Mouse (Mus musculus) right cerebral cortex, adult 18-20 months (tissue): ENCODE measurements at regions not wholly inside any gene's neighbourhood (a gene's known extent, or its start where the extent isn't known, plus 50 kb on each side); places are given as distances from the start of the nearest gene placed in this dataset.

ENCODE experiments used
- DNase-seq: peaks from one replicate; pipeline ENCODE4 v3.0.0; 2022; ENCODE audit warnings: mixed read lengths

DNA sequence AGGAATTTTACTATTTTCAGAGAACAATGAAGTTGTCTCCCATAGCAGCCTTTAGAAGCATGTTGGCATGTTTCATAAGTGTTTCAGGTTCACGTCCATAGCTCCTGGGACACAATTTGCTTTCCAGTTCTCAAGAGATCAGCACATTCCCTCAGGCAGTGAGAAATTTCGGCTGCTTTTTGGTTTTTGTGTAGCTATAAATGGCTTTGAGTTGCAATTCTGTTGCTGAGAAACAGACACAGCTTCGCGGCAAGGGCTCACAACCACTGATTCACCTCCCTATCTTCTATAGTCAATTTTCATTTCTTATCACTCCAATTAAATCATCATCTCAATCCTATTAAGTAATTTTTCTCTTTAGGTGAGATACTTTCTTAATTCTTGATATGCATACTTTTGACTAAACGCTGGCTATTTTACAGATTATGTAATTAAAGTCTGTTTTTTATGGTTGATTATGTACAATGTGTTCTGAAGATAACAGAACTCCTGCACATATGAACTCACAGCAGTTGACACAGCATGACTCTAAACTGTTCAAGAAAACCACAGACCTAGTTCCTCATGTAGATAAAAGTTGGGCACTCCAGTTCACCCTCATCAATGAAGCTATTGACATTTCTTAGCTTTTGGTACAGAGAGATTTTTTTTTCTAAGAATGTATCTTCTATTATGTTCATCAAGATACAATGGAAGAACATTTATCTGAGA lies 694.1 kb upstream of the Gm21833 start:
- DNase-seq: peak; percentile 8

DNA sequence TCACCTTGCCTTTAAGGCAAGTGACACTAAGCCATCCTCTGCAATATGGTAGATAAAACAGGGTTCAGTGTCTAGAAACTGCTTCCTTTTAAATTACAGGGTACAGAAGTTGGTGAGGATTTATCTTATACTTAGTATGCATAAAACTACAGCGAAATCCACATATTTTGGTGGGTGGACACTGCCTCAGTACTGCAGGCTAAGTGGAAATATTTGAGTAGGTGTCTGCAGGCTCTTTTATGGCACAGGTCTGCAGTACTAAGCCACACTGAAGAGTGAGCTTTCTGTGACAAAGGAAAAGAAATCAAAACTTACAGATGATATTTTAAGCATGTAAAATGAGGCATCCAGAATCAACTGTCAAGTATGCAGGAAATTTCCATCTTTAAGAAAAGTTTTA lies 692.9 kb upstream of the Gm21833 start:
- peak; percentile 16 for DNase-seq

DNA sequence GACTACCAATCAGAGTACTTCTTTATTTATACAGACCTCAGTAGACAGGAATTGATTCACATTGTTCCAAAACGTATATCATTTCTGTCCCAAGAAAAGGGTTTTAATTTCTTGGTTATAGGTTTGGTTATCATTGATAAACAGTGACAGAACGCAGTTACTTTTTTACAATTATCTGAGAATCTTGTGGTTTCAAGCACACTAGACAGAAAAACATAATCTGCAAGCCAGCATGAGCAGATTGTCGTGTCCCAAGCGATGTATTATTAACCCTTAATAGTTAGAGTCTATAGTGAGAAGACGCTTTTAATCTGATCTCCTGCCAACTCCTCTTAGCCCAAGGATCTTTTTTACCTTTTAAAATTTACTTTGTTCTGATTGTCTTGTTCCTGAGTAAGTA lies 645.4 kb upstream of the Gm21833 start:
- DNase-seq: no peak

DNA sequence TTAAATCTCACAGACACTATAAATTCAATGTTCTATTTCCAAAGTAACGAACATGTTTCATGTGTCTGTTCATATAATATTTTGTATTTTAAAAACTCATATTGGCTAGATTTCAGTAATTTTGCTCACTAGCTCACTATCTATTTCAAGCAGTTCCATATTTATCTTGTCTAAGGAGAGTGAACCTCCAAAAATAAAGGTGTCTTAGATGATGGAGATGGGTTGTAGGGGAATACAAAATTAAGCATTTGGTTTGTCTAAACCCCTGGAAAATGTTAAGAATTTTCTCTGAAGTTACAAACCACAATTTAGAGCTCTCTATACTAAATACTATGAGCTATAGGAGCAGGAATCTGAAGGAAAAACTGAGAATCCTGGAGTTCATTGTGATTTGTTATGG lies 595.3 kb upstream of the Gm21833 start:
- DNase-seq: no peak

DNA sequence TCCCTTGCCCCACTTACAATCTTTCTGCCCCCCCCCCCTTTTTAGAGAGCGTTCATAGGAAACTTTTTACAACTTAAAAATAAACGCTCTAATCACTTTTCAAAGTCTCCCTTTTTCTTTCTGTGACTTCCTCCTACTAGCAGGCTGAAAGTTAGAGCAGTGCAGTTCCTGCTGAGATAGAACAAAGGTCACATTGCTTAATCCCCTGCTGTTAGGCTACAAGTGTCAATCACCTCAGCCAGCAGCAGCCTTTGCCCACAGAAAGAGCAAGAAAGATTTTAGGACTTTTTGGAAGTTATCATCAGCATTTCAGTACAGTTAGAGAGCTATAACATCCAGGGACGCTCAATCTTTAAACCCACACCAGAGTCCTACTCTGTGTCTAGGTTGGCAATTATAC lies 584.3 kb upstream of the Gm21833 start:
- DNase-seq: no peak
